Comparison of ENCODE assay signal across 19 mouse cellular contexts in genomic region chr7:68313038-68313782, GRCm38 (mm10). TPM values are rescaled to one million over a fixed set of nuclear protein-coding genes. Genes with fewer than 3 reads are reported as not detected.
DNase-seq lines count a peak whose midpoint lies in the region; ATAC-seq and TF ChIP-seq lines count a peak whose summit lies in the region.
"Had no signal": no experiment of that assay in that cellular context is flagged by ENCODE, and none has a peak within 500 bp of the region (broad histone marks: within the 10 kb centered on the region; RNA-seq: fewer than 3 reads in every experiment).

No protein-coding gene starts in this region.

- H3K9me3 ChIP-seq in kidney, postnatal 0 days (replicated peaks; ENCODE audit: low read length) = no peaks in the 10 kb centered on the region
- H3K9me3 ChIP-seq in kidney, embryonic 14.5 days (ENCODE audit: control insufficient read depth, low read length) = no peaks in the 10 kb centered on the region
- H3K9me3 ChIP-seq in limb, embryonic 11.5 days (ENCODE audit: control insufficient read depth, low read length) = no peaks in the 10 kb centered on the region
- H3K9me3 ChIP-seq in heart, embryonic 11.5 days (replicated peaks; ENCODE audit: control insufficient read depth, low read length) = no peaks in the 10 kb centered on the region
- H3K9me3 ChIP-seq: forebrain, embryonic 10.5 days; hindbrain, embryonic 15.5 days; liver, embryonic 13.5 days; stomach, embryonic 15.5 days had no signal

- peak; percentile 49 for DNase-seq in kidney, postnatal 0 days (ENCODE audit: low spot score)
- peak; percentile 40 for DNase-seq in retina, postnatal 1 day
- DNase-seq in retina, embryonic 14.5 days (ENCODE audit: low spot score) = no peak
- DNase-seq in limb, embryonic 11.5 days (ENCODE audit: low spot score) = peak; percentile 43
- no peak for DNase-seq in Muller cell, postnatal 12 days (ENCODE audit: inconsistent ontology term)
- DNase-seq in spleen, postnatal 10 days (ENCODE audit: low spot score in 2 of 2) = no peak
- DNase-seq: adrenal gland, postnatal 14 days; cerebellum, postnatal 10 days; heart, adult 2 months; heart, postnatal 10 days; kidney, adult 11 months; liver, embryonic 13.5 days had no signal

- no peaks in the 10 kb centered on the region for H3K4me1 ChIP-seq in kidney, postnatal 0 days (replicated peaks; ENCODE audit: insufficient read depth, low read length)
- no peaks in the 10 kb centered on the region for H3K4me1 ChIP-seq in kidney, embryonic 14.5 days (ENCODE audit: control insufficient read depth, insufficient read depth, low read length)
- H3K4me1 ChIP-seq in limb, embryonic 11.5 days (ENCODE audit: control insufficient read depth, insufficient read depth, low read length) = peaks cover 8% of the 10 kb centered on the region; the same call in 1 of the 2 replicates
- peaks cover 2% of the 10 kb centered on the region; the same call in 1 of the 2 replicates for H3K4me1 ChIP-seq in heart, embryonic 11.5 days (ENCODE audit: control insufficient read depth, insufficient read depth, low read length)
- H3K4me1 ChIP-seq: hindbrain, embryonic 15.5 days; liver, embryonic 13.5 days; stomach, embryonic 15.5 days had no signal

- no peaks in the 10 kb centered on the region for H3K36me3 ChIP-seq in kidney, postnatal 0 days (ENCODE audit: insufficient read depth, low read length)
- no peaks in the 10 kb centered on the region for H3K36me3 ChIP-seq in kidney, embryonic 14.5 days (ENCODE audit: control insufficient read depth, insufficient read depth, low read length)
- no peaks in the 10 kb centered on the region for H3K36me3 ChIP-seq in limb, embryonic 11.5 days (ENCODE audit: control insufficient read depth, insufficient read depth, low read length)
- no peaks in the 10 kb centered on the region for H3K36me3 ChIP-seq in heart, embryonic 11.5 days (ENCODE audit: control insufficient read depth, insufficient read depth, low read length)
- H3K36me3 ChIP-seq: forebrain, embryonic 10.5 days; hindbrain, embryonic 15.5 days; liver, embryonic 13.5 days; stomach, embryonic 15.5 days had no signal

- ATAC-seq in kidney, postnatal 0 days (replicated peaks; ENCODE audit: low FRiP score, low read depth) = no peak
- no peak for ATAC-seq in kidney, embryonic 14.5 days (ENCODE audit: low FRiP score, low TSS enrichment)
- ATAC-seq in limb, embryonic 11.5 days (ENCODE audit: insufficient number of reproducible peaks, low FRiP score, low TSS enrichment, low read depth) = no peak; the same call in 1 of the 2 replicates
- ATAC-seq in heart, embryonic 11.5 days (replicated peaks; ENCODE audit: insufficient number of reproducible peaks, low FRiP score, low TSS enrichment) = no peak

- H3K4me2 ChIP-seq in kidney, postnatal 0 days (ENCODE audit: low read length) = no peak overlapping the region
- H3K4me2 ChIP-seq in kidney, embryonic 14.5 days (replicated peaks; ENCODE audit: low read depth, low read length) = no peak overlapping the region
- no peak overlapping the region for H3K4me2 ChIP-seq in limb, embryonic 11.5 days (ENCODE audit: low read depth, severe bottlenecking)
- H3K4me2 ChIP-seq in heart, embryonic 11.5 days = no peak overlapping the region
- H3K4me2 ChIP-seq: hindbrain, embryonic 15.5 days; liver, embryonic 13.5 days; stomach, embryonic 15.5 days had no signal

- H3K9ac ChIP-seq in kidney, postnatal 0 days (ENCODE audit: low read depth, low read length) = no peak overlapping the region
- H3K9ac ChIP-seq in kidney, embryonic 14.5 days (ENCODE audit: low read depth, low read length) = no peak overlapping the region
- no peak overlapping the region for H3K9ac ChIP-seq in limb, embryonic 11.5 days (ENCODE audit: low read length)
- H3K9ac ChIP-seq in heart, embryonic 11.5 days (ENCODE audit: low read depth, low read length) = no peak overlapping the region
- H3K9ac ChIP-seq: hindbrain, embryonic 15.5 days; liver, embryonic 13.5 days; stomach, embryonic 15.5 days had no signal

- 64% methylated on average over 14 of the region's 14 CpGs for WGBS in kidney, postnatal 0 days
- whole genome bisulfite sequencing in kidney, embryonic 14.5 days = 62% methylated on average over 14 of the region's 14 CpGs
- WGBS in limb, embryonic 11.5 days = 50% methylated on average over 14 of the region's 14 CpGs
- WGBS in heart, embryonic 11.5 days (ENCODE audit: insufficient replicate concordance) = 64% methylated on average over 14 of the region's 14 CpGs

- TF ChIP-seq CTCF in kidney, postnatal 0 days (IDR thresholded peaks at IDR 0.05; ENCODE audit: low read depth) = no peak

- no peaks in the 10 kb centered on the region for H3K27me3 ChIP-seq in kidney, postnatal 0 days (ENCODE audit: insufficient read depth, low read length)
- H3K27me3 ChIP-seq in kidney, embryonic 14.5 days (ENCODE audit: control insufficient read depth, insufficient read depth, low read length) = no peaks in the 10 kb centered on the region
- no peaks in the 10 kb centered on the region for H3K27me3 ChIP-seq in limb, embryonic 11.5 days (ENCODE audit: control insufficient read depth, insufficient read depth, low read length)
- no peaks in the 10 kb centered on the region for H3K27me3 ChIP-seq in heart, embryonic 11.5 days (ENCODE audit: control insufficient read depth, insufficient read depth, low read length)
- H3K27me3 ChIP-seq: hindbrain, embryonic 15.5 days; liver, embryonic 13.5 days; stomach, embryonic 15.5 days had no signal

- H3K27ac ChIP-seq in kidney, postnatal 0 days = no peak overlapping the region
- no peak overlapping the region for H3K27ac ChIP-seq in kidney, embryonic 14.5 days (ENCODE audit: low read depth, low read length)
- no peak overlapping the region; the same call in 1 of the 2 replicates for H3K27ac ChIP-seq in limb, embryonic 11.5 days (replicated peaks; ENCODE audit: low read depth, low read length)
- H3K27ac ChIP-seq in heart, embryonic 11.5 days (ENCODE audit: low read depth, low read length) = no peak overlapping the region
- H3K27ac ChIP-seq: forebrain, embryonic 10.5 days; heart, adult 2 months; hindbrain, embryonic 15.5 days; left cerebral cortex, adult 2 months; liver, embryonic 13.5 days; stomach, embryonic 15.5 days had no signal

- H3K4me3 ChIP-seq in kidney, postnatal 0 days (replicated peaks; ENCODE audit: low read depth, low read length) = no peak overlapping the region
- H3K4me3 ChIP-seq in kidney, embryonic 14.5 days (ENCODE audit: low read length) = no peak overlapping the region
- H3K4me3 ChIP-seq in limb, embryonic 11.5 days (ENCODE audit: low read depth, low read length) = no peak overlapping the region
- H3K4me3 ChIP-seq in heart, embryonic 11.5 days (ENCODE audit: low read depth, low read length) = no peak overlapping the region
- H3K4me3 ChIP-seq: forebrain, embryonic 10.5 days; heart, adult 2 months; hindbrain, embryonic 15.5 days; left cerebral cortex, adult 2 months; liver, embryonic 13.5 days; stomach, embryonic 15.5 days had no signal

RNA-seq across cellular contexts. Expression of gene Fam169b, which starts 39.6 kb away (rescaled TPM):
- 0.47 and 0.64 TPM in 2 replicates for polyA plus RNA-seq in kidney, postnatal 0 days (2015; fragmentation: Nextera tagmentation; extraction: Ambion mirVana)
- polyA plus RNA-seq in kidney, embryonic 14.5 days (2014; fragmentation: Nextera tagmentation; extraction: Ambion mirVana) = 1.0 and 1.2 TPM in 2 replicates
- 1.5 and 2.0 TPM in 2 replicates for polyA plus RNA-seq in limb, embryonic 11.5 days (2014; fragmentation: Nextera tagmentation; extraction: Ambion mirVana)
- 0.14 and 0.15 TPM in 2 replicates for polyA plus RNA-seq in heart, embryonic 11.5 days (2014; fragmentation: Nextera tagmentation; extraction: Ambion mirVana)

RNA-seq across cellular contexts. Expression of gene Pgpep1l, which starts 49.2 kb away (rescaled TPM):
- polyA plus RNA-seq in kidney, postnatal 0 days (2015; fragmentation: Nextera tagmentation; extraction: Ambion mirVana) = 0.18 and 0.19 TPM in 2 replicates
- polyA plus RNA-seq in kidney, embryonic 14.5 days (2014; fragmentation: Nextera tagmentation; extraction: Ambion mirVana) = not detected in 2 replicates
- not detected in 2 replicates for polyA plus RNA-seq in limb, embryonic 11.5 days (2014; fragmentation: Nextera tagmentation; extraction: Ambion mirVana)
- polyA plus RNA-seq in heart, embryonic 11.5 days (2014; fragmentation: Nextera tagmentation; extraction: Ambion mirVana) = 0.51 TPM in 1 of 2 replicates, not detected in the other
- polyA plus RNA-seq: forebrain, embryonic 10.5 days; hindbrain, embryonic 15.5 days; large intestine, adult 2 months; liver, embryonic 13.5 days; stomach, embryonic 15.5 days had no signal

Comparison
In these comparisons a context has a peak if more than half of its experiments do, and no peak if none do; other contexts are left out.
1. DNase-seq: peak in kidney, postnatal 0 days (single experiment), retina, postnatal 1 day (single experiment) and limb, embryonic 11.5 days (single experiment); none in retina, embryonic 14.5 days (single experiment), Muller cell, postnatal 12 days (single experiment) and spleen, postnatal 10 days (0 of 2).